Mouse (Mus musculus): ENCODE measurements at regions not wholly inside any gene's neighbourhood (a gene's known extent, or its start where the extent isn't known, plus 50 kb on each side); places are given as distances from the start of the nearest gene placed in this dataset.

DNA sequence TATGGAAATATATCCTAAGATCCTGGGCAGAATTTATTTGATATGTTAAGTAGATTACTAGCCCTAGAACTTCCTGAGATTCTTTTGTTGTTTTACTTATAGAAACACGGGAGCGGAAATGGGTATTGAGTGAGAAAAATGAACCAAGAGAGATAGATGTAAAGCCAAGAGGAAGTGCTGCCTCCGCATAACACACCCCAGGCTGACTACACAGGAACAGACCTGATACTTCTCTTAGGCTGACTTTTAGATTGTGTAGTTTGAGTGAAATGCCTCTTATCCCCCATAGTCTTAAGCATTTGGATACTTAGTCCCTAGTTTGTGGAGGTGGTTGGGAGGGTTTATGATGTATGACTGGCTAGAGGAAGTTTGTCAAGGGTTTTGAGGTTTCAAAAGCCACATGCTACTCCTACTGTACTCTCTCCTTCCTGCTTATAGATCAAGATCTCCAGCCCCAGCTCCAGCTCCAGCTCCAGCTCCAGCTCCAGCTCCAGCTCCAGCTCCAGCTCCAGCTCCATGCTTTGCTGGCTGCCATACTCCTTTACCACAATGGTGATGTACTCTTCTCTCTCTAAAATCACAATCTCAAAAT lies 210.0 kb upstream of the Nrp1 start:
- DNase-seq (ENCODE audit: low spot score in 2 of 2) = no peak

DNA sequence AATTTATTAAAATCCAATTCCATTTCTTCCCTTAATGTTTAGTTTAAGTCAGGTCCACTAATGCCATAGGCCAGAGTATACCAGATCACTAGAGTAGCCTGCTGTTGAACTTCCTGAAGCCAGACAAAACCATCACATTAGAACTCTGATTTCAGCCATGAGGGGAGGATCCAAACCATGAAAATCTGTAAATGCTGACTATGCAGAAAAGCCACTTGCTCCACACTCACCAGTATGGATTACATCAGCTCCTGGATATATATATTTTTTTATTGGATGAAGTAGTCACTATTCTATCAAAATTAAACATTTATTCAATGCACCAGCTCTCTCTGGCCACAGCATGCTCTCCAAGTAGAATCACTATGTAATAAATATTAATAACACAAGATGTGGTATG lies 202.8 kb upstream of the Nrp1 start:
- no peak for DNase-seq (ENCODE audit: low spot score in 2 of 2)

DNA sequence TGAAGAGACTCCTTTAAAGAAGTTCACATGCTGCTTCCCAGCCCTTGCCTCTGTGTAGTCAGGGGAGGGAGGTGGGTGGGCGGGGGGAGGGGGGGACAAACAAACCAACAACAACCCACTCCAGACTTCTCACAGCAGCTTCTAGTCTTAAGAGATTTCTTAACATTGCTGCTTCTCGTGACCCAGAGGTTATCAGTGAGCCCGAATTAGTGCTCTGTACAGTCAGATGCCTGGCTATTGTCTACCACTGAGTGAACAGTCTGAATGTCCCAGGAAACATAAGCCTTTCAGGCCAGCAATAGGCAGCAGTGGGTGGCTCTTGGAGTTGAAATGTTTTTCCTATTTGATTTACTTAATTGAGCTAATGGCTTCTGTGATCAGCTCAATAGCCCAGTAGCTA lies 202.2 kb upstream of the Nrp1 start:
- no peak for DNase-seq (ENCODE audit: low spot score in 2 of 2)

- DNase-seq (ENCODE audit: low spot score in 2 of 2) = no peak
Measured at GRCm38 (mm10) chr8:128162857-128163256, 195.5 kb upstream of the Nrp1 start.

DNA sequence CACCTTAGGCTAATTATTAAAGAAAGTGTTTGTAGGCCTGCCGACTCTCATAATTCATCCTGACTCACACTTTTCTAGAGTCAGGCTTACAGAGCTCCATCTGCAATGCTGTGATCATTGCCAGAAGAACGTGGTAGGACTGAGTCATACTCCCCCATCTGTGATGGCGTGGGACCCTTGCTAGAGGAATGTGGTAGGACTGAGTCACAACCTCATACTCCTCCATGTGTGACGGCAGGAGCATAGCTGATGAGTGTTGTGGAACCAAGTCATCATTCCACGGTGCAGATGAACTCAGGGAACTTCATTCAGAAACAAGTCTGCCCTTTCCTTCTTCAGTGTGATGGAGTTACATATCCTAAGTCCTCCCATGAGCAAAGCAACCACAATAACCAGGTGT lies 193.4 kb upstream of the Nrp1 start:
- peak; percentile 8 to 55 for DNase-seq (ENCODE audit: low spot score in 2 of 2)

DNA sequence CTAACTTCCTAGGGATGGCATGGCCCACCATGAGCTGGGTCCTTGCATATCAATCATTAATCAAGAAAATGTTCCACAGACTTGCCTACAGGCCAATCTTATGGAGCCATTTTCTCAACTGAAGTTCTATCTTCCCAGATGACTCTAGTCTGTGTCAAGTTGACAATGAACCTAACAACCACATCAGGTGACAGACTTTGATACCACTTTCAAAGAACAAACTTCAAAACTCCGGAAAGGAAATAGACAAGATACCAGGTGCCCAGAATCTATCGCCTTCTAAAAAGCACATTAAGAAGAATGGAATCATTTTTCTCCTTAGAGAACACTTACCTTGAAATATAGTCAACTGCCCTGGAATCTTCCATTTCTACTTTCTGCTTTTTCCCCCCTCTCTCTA lies 192.8 kb upstream of the Nrp1 start:
- DNase-seq (ENCODE audit: low spot score in 2 of 2) = no peak

GRCm38 (mm10) chr8:128166097-128166496 lies 192.3 kb upstream of the Nrp1 start:
- DNase-seq (ENCODE audit: low spot score in 2 of 2) = no peak

GRCm38 (mm10) chr8:128168819-128169218 lies 189.6 kb upstream of the Nrp1 start:
- peak in 1 of 2 experiments; percentile 16 for DNase-seq (ENCODE audit: low spot score in 2 of 2)

GRCm38 (mm10) chr8:128171116-128171515 lies 187.3 kb upstream of the Nrp1 start:
- no peak for DNase-seq (ENCODE audit: low spot score in 2 of 2)

GRCm38 (mm10) chr8:128180214-128180613 lies 178.2 kb upstream of the Nrp1 start:
- no peak for DNase-seq (ENCODE audit: low spot score in 2 of 2)

DNA sequence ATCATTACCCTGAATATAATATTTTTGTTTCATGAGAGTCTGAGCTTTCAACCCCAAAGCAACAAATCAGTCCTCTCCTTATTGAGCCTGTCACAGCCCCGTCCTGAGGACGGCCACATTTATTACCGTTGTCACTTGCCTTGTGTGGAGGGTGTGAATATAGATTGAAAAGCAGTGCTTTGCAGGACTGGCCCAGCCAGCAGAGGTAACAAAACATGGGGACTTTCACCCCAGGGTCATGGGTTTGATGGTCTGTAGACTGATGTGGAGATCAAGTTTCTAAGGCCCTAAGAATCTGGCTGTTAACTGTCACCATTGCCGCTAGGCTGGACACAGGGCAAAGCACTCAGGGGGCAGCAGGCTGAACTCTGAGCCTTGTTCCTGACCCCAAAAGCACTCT lies 175.3 kb upstream of the Nrp1 start:
- DNase-seq (ENCODE audit: low spot score in 2 of 2) = no peak

GRCm38 (mm10) chr8:128188321-128188720 lies 170.1 kb upstream of the Nrp1 start:
- DNase-seq (ENCODE audit: low spot score in 2 of 2) = no peak

- DNase-seq (ENCODE audit: low spot score in 2 of 2) = no peak
Measured at GRCm38 (mm10) chr8:128193293-128193887, 165.0 kb upstream of the Nrp1 start.

- DNase-seq (ENCODE audit: low spot score in 2 of 2) = no peak
Measured at GRCm38 (mm10) chr8:128200815-128201214, 157.6 kb upstream of the Nrp1 start.

DNA sequence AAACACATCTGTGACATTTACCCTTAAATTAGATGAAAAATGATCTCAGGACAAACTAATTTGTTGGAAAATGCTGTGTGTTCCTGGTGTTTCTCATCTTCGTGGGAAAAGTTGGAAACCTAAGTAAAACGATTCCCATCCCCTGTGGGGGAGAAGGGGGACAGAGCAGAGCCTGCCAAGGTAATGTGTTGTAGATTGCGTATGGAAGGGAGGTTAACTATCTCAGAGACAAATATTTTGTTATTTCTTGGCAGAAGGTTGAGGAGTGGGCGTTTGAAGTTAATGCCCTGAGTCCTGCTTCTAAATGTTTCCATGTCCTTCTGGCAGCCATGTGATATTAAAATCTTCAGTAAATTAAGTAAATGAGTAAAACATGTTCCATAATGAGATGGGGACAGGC lies 156.8 kb upstream of the Nrp1 start:
- no peak for DNase-seq (ENCODE audit: low spot score in 2 of 2)

- no peak for DNase-seq (ENCODE audit: low spot score in 2 of 2)
Measured at GRCm38 (mm10) chr8:128202158-128202886, 156.1 kb upstream of the Nrp1 start.

DNA sequence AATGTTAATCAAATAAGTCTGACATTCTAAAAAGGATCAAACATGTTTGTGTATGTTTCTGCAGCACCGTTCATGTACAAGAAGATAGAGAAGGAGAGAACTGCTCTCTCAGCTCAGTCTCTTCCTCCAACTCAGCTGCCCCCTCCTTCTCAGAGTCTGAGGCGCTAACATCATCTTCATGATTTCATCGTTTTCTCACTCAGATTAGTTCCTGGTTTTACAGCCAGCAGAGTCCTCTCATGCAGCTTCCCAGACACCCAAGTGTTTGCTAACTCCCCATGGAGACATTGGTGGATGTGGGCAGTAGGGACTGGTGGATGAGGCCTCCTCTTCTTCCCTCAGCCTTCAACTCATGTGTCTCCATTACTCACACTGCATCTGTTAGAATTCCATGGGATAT lies 153.6 kb upstream of the Nrp1 start:
- no peak for DNase-seq (ENCODE audit: low spot score in 2 of 2)

- DNase-seq (ENCODE audit: low spot score in 2 of 2) = no peak
Measured at GRCm38 (mm10) chr8:128207138-128207537, 151.3 kb upstream of the Nrp1 start.

DNA sequence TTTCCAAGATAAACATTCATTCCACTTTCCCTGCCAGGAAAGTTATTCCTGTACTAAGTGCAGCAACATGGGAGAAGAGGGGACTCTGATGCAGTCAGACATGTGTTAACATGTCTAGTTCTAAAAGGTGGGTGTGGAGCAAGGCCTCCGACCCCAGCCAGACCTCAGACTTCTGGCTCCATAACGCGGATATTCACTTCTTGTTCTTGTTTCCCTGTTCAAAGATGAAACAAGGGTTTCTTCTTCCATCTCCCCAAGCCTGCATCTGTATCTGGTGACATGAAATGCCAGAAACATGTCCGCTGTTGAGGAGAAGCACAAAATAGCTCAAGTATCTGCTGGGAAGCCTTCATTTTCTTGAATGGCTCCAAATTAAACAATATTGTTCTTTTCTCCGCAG lies 147.6 kb upstream of the Nrp1 start:
- DNase-seq (ENCODE audit: low spot score in 2 of 2) = no peak

GRCm38 (mm10) chr8:128212223-128212622 lies 146.2 kb upstream of the Nrp1 start:
- DNase-seq (ENCODE audit: low spot score in 2 of 2) = no peak

GRCm38 (mm10) chr8:128214256-128214655 lies 144.1 kb upstream of the Nrp1 start:
- no peak for DNase-seq (ENCODE audit: low spot score in 2 of 2)

GRCm38 (mm10) chr8:128218886-128219285 lies 139.5 kb upstream of the Nrp1 start:
- no peak for DNase-seq (ENCODE audit: low spot score in 2 of 2)

- no peak for DNase-seq (ENCODE audit: low spot score in 2 of 2)
Measured at GRCm38 (mm10) chr8:128219539-128219938, 138.9 kb upstream of the Nrp1 start.
